Mouse (Mus musculus): ENCODE results near the gene Pfkfb1. TPM values are rescaled to one million over a fixed set of nuclear protein-coding genes. Genes with fewer than 3 reads are reported as not detected.

Gene Pfkfb1
- 38.3 TPM for polyA plus RNA-seq (2014; fragmentation: Illumina TruSeq; extraction: RNeasy Lipid Tissue Mini Kit (QIAGEN cat#74804); ENCODE audit: low read depth, low replicate concordance)

DNA sequence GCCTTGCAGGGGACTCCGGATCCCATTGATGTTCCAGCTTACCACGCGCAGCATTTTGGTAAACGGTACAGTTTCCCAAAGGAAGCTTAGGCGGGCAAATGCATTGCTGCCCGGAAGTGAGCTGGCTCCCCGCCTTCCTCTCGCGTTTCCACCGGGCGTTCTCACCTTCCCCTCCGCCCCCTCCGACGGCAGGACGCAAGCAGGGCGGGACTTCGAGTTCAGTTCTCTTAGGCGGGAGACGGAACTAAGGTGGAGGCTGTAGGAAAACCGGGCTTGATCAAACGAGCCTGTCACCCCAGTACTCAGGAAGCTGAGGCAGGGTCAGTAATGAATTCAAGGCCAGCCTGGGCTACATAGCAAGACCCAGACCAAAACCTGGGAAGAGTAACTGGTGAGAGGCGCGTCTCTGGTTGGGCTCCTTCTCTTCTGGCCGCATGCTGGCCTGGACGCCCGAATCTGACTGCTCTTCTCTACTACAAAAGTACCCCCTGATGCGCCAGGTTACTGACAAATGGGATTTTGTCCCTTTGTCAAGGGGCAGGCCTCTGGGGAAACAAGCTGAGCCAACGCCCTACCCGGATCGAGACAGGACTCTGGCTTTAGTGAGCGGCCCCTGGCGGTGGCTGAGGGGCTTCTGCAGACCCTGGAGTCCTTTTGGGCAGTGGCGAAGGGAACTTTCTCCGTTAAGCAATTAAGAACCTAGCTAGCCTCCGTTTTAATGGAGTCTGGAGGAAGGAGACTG lies at the start of gene Pfkfb1:
Gene Pfkfb1 (plus strand): TSS at position 207 of the 742 bp plus-strand sequence.

DNA sequence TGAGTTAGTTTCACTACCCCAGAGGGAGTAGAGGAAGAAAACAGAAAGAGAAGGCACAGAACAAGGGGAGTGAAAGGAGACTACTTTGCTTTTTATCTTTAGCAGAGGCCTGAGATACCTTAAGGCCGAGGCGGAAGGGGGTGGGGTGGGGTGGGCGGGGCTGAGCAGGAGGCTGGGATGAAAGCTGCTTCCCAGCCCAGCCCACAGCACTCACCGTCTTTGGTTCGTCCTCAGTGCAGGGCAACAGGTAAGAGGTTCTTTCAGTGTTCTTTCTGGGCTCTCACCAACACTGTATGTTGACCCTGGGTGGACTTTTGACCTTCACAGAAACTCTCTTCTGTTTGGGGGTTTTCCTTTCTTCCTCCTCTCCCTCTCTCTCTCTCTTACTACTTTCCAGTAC lies 40.8 kb upstream of the Pfkfb1 start, which contains the start of gene Alas2:
Gene Alas2 (plus strand): TSS at position 137 of the 400 bp plus-strand sequence.

DNA sequence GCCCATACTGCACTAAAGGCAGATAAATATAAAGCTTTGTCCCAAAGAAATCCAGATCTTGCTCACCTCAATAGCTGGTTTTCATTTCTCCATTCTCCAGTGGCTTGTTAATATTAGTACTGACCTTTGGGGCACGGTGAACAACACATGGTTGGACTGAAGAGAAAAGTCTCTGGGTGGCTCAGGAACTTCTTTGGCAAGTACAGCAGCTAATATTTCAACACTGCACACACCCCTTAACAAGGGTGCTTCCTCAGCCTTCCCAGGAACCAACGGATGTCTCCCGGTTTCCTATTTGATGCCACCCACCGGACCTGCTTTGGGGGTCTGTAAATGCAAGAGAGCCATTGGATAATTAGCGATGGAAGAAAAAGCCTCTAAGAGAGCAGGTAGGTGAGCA lies 1.7 kb downstream of the Pfkfb1 start, which contains the start of gene Apex2:
Gene Apex2 (minus strand): TSS at position 173 of the 400 bp plus-strand sequence.

DNA sequence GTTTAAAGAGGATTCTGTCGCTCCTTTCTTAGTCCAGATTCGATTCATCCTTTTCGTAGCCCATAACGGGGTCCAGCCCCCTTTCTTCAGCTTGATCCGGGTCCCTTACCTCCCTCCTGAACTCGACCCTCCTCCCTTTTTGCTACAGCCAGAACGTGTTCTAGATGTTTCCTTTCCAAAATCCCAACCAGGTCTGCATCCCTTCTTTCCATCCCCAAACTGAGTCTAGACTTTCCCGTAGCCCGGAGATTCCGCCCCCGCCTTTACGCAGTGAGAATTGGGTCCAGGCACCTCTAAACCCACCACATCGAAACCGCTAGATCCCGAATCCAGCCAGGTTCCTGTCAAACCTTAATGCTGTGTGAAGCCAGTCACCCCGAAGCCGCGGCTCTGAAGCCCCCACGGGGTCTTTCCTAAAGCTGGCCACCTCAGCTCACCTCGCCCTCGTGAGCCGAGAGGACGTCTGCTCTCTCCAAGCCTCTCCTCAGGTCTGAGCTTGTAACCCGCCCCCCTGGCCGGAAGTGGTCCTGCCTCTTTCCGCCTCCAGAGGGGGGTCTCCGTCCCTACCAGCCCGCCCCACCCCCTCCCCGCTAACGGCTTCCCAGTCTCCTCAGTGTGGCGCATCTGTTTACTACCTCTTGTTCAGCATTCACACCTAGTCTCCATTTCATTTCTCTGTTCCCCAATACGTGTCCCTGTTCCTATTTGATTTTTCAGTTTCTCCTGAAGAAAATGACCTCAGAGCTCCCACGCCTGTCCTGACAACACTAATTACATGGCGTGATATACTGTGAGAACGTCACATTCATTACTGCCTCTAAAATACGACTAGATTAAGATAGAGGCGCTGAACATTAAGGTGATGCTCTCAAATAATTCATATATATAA lies 69.1 kb downstream of the Pfkfb1 start, which contains the start of gene Tro:
Gene Tro (minus strand): TSS at position 676 of the 889 bp plus-strand sequence.

Other genes with a start within 250 kb of the Pfkfb1 start
- gene Tmem29, start 129.1 kb upstream of the Pfkfb1 start, polyA plus RNA-seq (2014; fragmentation: Illumina TruSeq; extraction: RNeasy Lipid Tissue Mini Kit (QIAGEN cat#74804); ENCODE audit: low read depth, low replicate concordance): 24.7 TPM
- gene Alas2, start 40.9 kb upstream of the Pfkfb1 start, polyA plus RNA-seq (2014; fragmentation: Illumina TruSeq; extraction: RNeasy Lipid Tissue Mini Kit (QIAGEN cat#74804); ENCODE audit: low read depth, low replicate concordance): 15.3 TPM
- 9.1 TPM for gene Apex2, start 1.6 kb downstream of the Pfkfb1 start, polyA plus RNA-seq (2014; fragmentation: Illumina TruSeq; extraction: RNeasy Lipid Tissue Mini Kit (QIAGEN cat#74804); ENCODE audit: low read depth, low replicate concordance)
- 0.78 TPM for gene Tro, start 69.4 kb downstream of the Pfkfb1 start, polyA plus RNA-seq (2014; fragmentation: Illumina TruSeq; extraction: RNeasy Lipid Tissue Mini Kit (QIAGEN cat#74804); ENCODE audit: low read depth, low replicate concordance)
- 48.5 TPM for gene Maged2, start 226.1 kb downstream of the Pfkfb1 start, polyA plus RNA-seq (2014; fragmentation: Illumina TruSeq; extraction: RNeasy Lipid Tissue Mini Kit (QIAGEN cat#74804); ENCODE audit: low read depth, low replicate concordance)